Mouse (Mus musculus) ovary, adult 18-20 months (tissue): Measurements from ENCODE around the gene Tmem216.
"Not testable (repeated sequence)": the region's sequence is repeated elsewhere in the genome, so short reads cannot be mapped to it uniquely, and the experiment has no call there.

Source experiments
- DNase-seq: peaks from one replicate; pipeline ENCODE4 v3.0.0; 2022; ENCODE audit warnings: low spot score, mixed read lengths

The Tmem216 gene

DNA sequence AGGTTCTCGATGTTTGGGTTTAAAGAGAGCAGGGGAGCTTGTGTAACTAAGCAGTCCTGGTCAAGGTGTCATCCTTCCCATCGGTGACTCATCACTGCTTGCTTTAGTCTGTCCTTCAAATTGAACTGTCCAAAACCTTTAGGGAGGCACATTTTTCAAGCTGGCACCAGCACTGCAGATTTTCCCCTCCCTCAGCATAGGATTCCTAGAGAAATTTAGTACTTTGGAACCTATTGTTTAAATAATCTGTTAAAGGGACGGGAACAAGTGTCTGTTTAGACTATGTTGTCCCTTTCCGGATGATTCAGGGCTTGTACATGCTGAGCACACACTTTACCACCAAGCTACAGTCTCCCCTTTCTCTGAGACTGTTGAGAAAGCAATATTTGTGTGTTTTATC is 9.2 kb upstream of the Tmem216 start:
- no peak for DNase-seq

DNA sequence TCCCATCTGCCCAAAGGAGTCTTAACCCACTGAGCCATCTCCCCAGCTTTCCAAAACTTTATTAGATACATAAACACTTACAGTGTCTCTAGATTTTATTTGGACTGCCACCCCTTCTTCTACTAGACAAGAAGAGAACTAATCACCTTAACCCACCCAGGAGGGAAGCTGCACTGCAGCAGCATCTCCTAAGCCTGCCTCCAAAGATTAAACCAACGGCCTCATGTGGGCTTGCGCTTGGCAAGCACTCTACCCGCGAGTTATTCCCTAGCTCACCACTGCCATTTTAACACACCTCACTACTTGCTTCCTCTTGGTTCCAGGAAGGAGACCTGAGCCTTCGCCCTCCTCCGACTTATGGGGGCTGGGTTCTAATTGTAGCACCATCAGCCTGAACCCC is 8.2 kb upstream of the Tmem216 start:
- no peak for DNase-seq

DNA sequence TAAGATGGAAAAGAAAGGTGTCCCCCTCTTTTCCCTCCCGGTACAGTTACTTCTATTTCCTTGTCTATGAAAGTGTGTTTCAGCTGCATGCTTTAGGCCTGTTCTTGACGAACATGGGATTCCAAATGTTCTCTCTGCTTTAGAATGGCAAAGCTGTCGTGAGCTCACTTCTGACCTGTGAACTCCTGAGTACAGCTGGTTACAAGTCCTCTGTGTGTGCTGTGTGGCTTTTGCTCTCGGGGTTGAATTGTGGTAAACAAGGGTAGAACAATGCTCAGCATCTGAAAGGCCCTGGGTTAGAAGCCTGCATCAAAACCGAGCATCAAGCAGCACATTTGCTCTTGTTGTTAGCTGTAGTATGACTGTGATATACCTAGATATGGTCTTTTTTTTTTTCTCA is 6.3 kb upstream of the Tmem216 start:
- no peak for DNase-seq

DNA sequence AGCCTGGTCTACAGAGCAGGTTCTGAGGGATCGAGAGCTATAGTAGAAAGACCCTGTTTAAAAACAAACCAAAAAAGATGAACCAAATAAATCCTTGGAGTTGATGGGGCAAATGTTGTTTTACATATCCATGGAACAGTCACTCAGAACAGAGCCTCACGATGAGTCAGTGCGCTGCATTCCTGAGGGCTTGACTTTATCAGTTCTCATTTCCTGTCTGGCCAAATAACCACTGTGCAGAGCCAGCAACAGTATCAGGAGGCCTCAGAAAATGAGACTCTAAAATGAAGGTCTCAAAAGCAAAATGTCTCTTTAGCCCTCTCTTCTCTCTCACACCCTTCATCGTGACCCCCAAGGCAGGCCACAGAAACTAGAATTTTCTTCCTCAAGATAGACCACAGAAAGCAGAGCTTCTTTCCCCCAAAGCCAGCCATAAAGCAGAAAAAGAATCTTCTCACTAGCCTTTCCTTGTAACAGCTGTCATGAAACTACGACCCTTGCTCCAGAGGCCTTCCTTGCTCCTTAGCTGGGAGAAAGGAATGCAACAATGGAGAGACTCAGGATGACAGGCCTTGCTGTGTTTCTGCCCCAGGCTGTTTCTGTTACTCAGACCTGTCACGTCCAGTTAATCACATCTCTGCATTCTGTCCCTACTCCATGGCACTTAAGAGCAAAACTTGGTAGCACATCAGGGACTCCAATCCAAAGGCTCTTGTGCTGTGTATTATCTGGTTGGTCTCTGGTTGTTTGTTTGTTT is 5.7 kb upstream of the Tmem216 start:
- DNase-seq, result peak; percentile 28

DNA sequence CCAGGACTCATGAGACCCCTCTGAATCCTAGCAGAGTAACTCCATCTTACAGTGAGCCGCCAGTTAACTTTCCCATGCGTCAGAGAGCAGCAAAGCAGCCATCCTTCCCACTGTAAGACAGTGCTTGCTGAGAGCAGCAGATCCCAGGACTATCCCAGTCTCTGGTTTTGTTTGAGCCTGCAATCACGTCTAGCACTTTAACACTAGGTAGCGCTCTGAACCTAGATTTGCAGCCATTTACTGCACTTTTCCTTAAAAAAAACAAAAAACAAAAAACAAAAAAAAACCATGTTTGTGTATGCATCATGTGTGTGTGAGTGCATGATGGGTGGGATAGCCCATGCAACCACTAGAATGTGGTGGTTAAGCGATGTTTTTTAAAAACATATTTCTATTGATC is 4.1 kb upstream of the Tmem216 start:
- DNase-seq, result no peak

DNA sequence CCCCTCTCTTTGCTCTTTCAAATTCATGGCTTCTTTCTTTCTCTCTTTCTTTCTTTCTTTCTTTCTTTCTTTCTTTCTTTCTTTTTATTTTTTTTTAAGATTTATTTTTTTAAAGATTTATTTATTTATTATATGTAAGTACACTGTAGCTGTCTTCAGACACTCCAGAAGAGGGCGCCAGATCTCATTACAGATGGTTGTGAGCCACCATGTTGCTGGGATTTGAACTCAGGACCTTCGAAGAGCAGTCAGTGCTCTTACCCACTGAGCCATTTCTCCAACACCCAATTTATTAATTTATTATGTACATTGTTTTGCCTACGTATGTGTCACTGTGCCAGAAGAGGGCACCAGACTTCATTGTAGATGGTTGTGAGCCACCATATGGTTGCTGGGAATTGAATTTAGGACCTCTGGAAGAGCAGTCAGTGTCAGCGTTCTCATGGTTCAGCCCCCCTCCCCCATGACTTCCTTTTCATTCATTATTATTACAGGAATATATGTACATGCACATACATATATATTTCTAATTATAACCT is 1.9 kb upstream of the Tmem216 start:
- not testable (repeated sequence) for DNase-seq

DNA sequence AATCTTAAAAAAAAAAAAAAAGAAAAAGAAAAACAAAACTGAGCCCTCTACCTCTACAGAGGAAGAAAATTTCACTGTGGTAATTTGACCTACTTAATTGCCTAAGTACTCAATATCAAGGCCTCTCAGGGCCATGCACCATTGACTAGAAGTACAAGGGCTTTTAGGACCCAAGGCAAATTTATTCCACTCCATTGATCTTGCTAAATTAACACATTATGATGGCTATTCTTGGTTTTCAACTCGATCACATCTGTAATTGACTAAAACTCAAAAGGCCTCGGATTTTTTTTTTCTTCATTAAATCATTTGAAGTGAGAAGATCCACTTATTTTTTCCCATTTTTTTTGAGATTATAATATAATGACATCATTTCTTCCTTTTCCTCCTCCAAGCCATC is 1.4 kb upstream of the Tmem216 start:
- no peak for DNase-seq

DNA sequence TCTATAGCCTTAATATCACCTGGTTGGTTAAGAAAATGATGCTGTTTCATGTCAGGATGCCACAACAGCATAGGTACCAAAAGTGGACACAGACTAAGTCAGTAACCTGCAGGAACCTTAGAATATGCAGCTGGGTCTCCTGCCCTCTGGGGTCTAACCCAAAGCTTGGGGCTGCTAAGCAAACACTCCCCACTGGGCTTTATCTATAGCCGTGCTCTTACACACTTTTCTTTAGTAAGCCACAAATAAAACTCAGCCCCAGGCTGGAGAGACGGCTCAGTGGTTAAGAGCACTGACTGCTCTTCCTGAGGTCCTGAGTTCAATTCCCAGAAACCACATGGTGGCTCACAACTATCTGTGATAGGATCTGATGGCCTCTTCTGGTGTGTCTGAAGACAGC is 963 bp upstream of the Tmem216 start:
- DNase-seq, result no peak

DNA sequence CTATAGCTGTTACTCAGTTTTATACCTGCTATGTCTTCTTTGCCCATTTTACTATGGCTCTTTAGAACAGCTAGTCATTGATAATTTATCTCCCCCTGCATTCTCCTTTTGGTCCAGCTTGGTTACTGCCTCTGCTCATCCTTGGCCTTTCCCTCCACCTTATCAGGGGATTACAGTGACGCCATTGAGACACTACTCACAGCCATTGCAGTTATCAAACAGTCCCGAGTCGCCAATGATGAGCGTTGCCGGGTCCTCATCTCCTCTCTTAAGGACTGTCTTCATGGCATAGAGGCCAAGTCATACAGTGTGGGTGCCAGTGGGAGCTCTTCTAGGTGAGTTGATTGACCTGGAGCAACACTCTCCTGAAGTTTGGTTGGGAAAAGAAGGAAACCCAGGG is 16.6 kb downstream of the Tmem216 start:
- no peak for DNase-seq

DNA sequence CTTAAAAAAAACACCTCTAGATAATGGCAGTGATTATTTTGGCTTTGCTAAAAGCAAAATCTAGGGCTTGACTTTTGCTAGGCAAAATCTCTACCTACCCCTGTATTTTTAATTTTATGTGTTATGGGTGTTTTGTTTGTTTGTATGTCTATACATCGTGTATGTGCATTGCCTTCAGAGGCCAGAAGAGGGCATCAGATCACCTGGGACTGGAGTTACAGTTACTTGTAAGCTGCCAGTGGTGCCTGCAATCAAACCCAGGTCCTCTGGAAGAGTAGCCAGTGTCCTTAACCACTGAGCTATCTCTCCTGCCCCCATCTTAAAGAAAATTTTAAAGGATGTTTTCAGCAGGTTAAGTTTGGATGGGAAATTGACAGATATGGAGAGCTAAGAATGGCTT is 26.0 kb downstream of the Tmem216 start:
- DNase-seq, result no peak

DNA sequence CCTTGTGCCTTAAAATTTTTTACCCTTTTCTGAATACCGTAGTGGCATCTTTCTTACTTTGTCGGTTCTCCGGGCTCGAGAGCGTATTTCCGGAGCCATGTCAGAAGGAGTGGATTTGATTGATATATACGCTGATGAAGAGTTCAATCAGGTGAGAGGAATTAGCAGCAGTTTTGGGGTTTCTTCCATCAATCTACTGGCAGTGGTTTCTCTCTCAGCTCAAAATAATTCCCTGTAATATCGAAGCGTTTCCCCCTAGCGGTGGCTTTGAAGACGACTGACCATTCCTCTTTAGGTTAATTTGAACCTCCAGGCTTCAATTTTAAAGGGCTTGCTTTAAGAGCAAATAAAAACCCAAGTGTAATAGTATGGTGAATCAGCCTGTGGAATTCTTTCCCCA is 30.1 kb downstream of the Tmem216 start, which contains the start of gene Sdhaf2:
TSS of gene Sdhaf2 (minus strand) at position 233 of the 400 bp plus-strand sequence.
- no peak for DNase-seq

DNA sequence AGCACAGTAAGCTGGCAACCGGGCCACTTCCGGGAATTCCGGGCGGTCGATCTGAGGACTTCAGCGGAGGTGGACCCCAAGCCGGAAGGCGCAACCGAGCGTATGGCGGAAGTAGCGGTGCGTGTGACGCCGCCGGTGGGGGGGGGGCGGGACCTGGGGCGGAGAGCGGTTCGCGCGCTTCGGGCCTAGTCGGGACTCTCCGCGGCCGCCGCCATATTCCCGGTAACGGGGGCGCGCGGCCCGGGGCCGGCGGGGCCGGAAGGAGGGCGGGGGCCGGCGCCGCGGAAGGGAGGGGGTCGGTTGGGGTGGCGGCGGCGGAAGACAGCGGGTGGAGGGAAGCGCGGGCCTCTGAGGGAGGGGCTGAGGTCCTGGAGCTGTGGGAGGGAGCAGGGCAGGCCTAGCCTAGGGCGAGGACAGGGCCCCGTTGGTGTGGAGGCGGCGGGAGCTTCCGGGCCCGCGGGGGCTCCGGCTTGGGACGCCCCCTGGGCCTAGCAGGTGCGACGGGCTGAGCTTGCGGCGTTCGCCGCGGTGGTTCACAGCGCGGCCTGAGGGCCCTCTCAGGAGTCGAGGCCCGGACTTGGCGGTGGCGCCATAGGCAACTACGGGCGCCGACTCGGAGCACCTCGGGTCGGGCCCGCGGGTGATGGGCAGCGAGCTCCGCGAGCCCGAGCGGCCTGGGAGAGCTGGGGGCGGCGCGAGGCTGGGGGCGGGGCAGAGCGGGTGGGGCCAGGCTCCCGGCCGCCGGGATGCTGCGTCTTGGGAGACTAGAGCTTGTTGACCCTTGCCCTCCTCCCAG is 30.7 kb downstream of the Tmem216 start, which contains the start of gene Cpsf7:
TSS of gene Cpsf7 (plus strand) at position 161 of the 796 bp plus-strand sequence.
- DNase-seq, result peak; percentile 86

DNA sequence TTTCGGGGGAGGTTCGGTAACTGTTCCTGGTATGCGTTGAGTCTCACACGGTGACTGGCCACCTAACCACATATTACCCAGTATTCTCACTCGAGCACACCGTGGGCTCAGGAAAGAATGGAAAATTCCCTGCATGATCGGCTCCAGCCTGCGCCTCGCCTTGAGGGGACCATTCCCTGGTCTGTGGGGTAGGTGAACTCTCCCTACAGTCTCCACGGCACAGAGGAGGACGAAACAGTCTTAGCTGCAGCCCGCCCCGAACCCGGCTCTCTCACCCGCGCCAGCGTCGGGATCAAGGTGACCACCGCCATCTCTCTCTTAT is 31.3 kb downstream of the Tmem216 start:
- DNase-seq, result no peak

DNA sequence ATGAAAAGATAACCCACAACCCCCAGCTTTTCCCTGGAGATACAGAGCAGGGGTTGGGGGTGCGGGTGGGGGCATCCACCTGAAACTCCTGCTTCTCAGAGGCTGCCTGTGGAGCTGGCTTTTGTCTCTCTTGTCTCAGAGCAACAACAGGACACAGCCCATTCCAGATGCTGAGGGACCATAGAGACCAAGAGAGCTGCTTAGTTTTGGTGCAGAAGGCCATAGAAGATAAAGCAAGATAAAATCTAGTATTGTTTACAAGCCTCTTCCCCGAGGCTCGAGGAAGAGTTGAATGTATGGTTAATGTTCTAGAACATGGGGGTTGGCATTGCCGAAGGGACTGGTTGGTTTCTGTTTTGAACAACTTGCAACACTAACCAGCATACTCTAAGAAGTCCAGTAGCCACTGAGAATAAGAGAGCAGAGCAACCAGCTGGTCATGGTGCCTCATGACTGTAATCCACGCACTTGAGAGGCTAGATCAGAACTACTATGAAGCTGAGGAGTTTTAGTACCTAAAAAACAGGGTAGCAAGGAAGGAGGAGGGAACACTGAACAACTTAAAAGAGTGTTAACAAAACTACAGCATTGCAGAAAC is 32.5 kb downstream of the Tmem216 start:
- DNase-seq, result no peak

DNA sequence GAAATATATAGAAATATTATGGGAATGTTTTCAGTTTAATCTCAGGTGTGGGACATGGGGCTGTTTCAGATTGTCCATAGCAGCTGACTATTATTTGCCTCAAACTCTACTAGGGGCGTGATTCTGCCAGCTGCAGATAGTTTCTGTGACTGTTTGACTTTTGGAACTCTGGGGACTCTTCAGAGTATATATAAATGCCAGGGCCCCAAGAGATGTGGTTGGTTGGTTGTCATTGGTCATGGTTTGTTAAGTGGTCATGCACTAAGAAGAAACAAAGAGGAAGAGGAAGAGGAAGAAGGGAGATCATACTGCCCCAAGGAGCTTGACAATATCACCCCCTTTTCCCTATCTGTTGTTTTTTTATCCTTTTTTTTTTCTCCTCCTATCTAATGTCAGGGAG is 34.1 kb downstream of the Tmem216 start:
- no peak for DNase-seq

DNA sequence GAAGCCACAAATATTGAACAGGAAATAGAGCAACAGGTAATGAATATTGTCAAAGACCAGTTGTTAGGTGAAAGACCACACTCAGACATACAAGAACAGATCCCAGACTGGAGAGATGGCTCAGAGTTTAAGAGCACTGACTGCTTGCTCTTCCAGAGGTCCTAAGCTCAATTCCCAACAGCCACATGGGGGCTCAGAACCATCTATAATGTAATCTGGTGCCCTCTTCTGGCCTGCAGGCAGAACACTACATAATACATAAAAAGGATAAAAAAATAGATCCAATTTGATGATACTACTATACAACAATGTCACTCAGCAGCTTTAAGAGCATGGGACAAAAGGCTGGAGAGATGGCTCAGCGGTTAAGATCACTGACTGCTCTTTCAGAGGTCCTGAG is 35.7 kb downstream of the Tmem216 start:
- no peak for DNase-seq

DNA sequence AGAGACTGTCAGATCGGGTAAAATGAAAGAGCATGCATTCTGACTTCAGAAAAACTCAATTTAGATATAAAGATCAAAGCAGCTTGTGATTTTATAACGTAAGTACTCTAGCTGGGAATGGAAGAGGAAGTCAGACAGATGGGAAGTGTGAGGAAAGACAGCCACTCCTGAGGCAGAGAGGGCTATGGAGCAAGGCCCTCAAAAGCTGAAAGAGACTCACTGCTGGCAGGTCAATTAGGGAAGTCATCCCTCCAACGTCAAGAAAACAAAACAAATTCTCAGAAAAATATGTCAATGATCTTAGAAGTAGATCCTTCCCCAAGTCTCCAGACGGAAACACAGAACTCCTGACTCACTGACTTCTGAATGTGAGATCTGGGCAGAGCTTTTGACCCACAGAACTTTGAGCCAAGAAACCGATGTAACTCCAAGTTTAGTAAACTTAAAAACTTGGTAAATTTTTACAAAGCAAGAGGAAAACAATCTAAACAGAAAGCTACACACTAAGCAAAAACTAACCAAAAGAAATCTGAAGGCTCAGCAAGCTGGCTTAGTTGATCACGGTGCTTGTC is 45.2 kb downstream of the Tmem216 start:
- DNase-seq, result no peak

DNA sequence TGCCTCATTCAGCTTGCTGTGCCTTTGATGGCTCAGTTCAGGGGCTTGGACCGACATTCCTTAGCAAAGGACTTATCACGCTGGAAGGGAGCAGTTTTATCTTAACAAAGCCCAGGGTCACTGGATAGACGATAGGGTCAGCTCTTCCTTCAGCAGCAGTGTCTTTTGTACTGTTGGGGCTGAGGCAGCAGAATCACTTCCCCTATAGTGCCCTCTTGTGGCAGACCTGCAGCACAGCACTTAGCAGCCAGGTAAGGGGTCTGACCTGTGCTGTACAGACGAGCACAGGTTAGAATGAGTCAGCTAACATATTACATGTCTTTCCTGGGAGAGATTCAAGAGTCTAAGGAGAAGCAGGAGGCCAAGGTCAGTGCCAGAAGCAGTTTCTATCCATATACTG is 53.5 kb downstream of the Tmem216 start:
- no peak for DNase-seq

DNA sequence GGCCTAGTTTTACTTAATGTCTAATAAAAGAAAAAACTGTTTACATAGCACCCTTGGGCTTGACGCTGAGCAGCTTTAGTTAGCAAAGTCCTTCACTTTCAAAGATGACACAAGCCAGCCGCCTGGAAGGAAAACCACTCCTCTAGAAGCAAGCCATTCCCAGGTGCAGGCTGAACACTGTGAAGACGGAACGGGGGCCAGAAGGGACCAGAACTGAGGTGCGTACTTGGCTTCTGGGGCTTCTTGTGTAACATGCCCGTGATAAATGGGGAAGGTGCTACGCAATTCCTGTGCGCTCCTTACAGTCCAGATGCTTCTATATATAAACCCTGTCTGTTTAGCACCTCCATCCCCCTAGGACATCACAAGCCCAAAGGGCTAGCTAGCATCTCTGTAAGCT is 55.5 kb downstream of the Tmem216 start:
- no peak for DNase-seq

DNA sequence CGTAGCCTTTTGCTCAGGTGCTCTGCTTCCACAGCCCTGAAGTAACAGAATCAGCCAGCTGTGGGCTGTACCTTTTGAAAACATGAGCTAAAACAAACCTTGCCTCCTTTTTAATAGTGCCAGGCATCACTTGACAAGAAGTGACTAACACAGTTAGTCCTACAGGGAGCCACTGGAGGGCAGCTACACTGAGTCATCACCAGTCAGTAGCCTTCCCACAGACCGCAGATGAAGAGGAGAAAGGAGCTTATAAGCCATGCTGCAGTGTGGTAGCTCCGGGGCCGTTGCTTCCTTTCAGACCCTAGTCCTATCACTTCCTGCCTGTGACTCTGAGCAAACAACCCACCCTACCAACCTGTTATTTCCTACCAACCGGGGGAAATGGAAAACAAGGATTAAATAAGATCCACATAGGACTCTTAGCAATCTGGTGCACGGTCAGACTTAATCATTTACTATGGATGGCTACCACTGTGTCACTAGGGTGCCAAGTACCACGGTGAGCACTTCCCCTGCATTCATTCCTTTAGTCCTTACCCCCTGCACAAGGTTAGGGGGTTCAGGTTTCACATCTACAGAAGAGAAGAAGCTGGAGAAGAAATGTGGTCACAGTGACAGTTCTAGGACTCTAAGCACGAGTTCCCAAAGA is 58.4 kb downstream of the Tmem216 start:
- DNase-seq, result no peak

DNA sequence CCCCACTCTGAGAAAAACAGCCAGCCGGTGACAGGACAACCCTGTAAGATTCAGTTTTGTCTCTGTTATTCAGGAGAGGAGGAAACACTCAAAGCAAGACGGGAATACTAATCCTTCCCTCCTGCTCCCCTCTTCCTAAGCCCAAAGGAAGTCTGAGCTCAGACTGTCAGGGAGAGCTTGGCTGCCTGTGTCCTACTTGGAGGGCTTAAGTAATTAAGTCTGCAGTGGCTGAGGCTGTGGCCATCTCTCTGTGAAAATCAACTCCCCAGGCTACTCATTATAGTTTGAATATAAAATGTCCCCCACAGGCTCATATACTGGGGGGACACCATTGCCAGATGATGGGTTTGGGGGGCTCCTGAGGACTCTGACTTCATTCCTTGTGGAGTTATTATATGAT is 59.1 kb downstream of the Tmem216 start:
- no peak for DNase-seq

DNA sequence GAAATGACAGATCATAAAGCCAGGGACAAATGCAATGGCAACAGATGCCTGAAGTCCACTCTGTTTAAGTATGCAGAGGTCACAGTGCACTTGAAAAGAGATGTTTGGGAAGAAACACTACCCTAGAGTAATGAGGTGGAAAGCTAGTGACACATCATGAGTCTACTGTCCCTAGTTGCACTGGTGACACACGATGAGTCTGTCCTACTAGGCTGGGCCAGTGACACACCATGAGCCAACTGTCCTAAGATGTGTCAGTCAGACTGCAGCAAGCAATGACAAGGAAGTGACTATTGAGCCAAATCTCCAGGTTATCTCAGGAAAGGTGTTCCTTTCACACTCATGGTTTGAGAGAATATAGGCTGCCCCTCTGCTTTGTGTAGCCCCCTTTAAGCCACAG is 60.4 kb downstream of the Tmem216 start:
- no peak for DNase-seq
